Mouse (Mus musculus) myocyte (in vitro differentiated cells): ENCODE measurements around the gene Psmc3ip.

Experiments
- CEBPB ChIP-seq: IDR thresholded peaks from 2 replicates; pipeline ENCODE4 v1.6.1; 2011; ENCODE audit warnings: mild to moderate bottlenecking, moderate library complexity; ENCODE audit not compliant: poor library complexity, insufficient read depth, severe bottlenecking
- E2F4 ChIP-seq: IDR thresholded peaks from one replicate; pipeline ENCODE4 v1.6.1; 2011; ENCODE audit warnings: mild to moderate bottlenecking, control low read depth, moderate library complexity; ENCODE audit not compliant: insufficient read depth
- MAX ChIP-seq: IDR thresholded peaks from one replicate; pipeline ENCODE4 v1.6.1; 2011; ENCODE audit warnings: low read depth, mild to moderate bottlenecking, control low read depth
- MYOD1 ChIP-seq, 3 experiments: IDR thresholded peaks; one replicate each; pipeline ENCODE4 v1.6.1; 2011; ENCODE audit warnings: control low read depth in 2 of 3, low read depth in 2 of 3, mild to moderate bottlenecking in 2 of 3, moderate library complexity in 1 of 3; ENCODE audit not compliant: insufficient read length in 2 of 3, control insufficient read depth in 1 of 3
- MYOG ChIP-seq, 3 experiments: IDR thresholded peaks; one replicate each; pipeline ENCODE4 v1.6.1; 2011; ENCODE audit warnings: control low read depth in 2 of 3, low read depth in 2 of 3, mild to moderate bottlenecking in 2 of 3; ENCODE audit not compliant: insufficient read length in 2 of 3, control insufficient read depth in 1 of 3, insufficient read depth in 1 of 3
- POLR2A ChIP-seq: IDR thresholded peaks from one replicate; pipeline ENCODE4 v1.6.1; 2011; ENCODE audit warnings: low read depth, mild to moderate bottlenecking, control low read depth, moderate library complexity; ENCODE audit not compliant: insufficient read length
- POLR2AphosphoS2 ChIP-seq: IDR thresholded peaks from one replicate; pipeline ENCODE4 v1.6.1; 2011; ENCODE audit warnings: low read depth, control low read depth; ENCODE audit not compliant: insufficient read length
- REST ChIP-seq: IDR thresholded peaks from one replicate; pipeline ENCODE4 v1.6.1; 2011; ENCODE audit warnings: mild to moderate bottlenecking, control low read depth, moderate library complexity; ENCODE audit not compliant: insufficient read depth, insufficient read length
- SRF ChIP-seq: IDR thresholded peaks from one replicate; pipeline ENCODE4 v1.6.1; 2011; ENCODE audit warnings: low read depth; ENCODE audit not compliant: control insufficient read depth, insufficient read length
- TCF12 ChIP-seq: IDR thresholded peaks from one replicate; pipeline ENCODE4 v1.6.1; 2011; ENCODE audit warnings: mild to moderate bottlenecking, control low read depth; ENCODE audit not compliant: poor library complexity, insufficient read depth, severe bottlenecking
- TCF3 ChIP-seq: IDR thresholded peaks from one replicate; pipeline ENCODE4 v1.6.1; 2011; ENCODE audit warnings: low read depth, control low read depth; ENCODE audit not compliant: insufficient read length
- USF1 ChIP-seq: IDR thresholded peaks from one replicate; pipeline ENCODE4 v1.6.1; 2011; ENCODE audit warnings: low read depth, mild to moderate bottlenecking, control low read depth, moderate library complexity

GRCm38 (mm10) chr11:101128996-101129577, 33.9 kb upstream of the Psmc3ip start:
- TF ChIP-seq POLR2A (no peak), SRF (no peak), POLR2AphosphoS2 (no peak), E2F4 (no peak), TCF12 (no peak), MYOD1 (IDR thresholded peaks at IDR 0.05; ENCODE audit: control insufficient read depth in 1 of 3, insufficient read length in 2 of 3, low read depth in 2 of 3) (no peak), MAX (no peak), CEBPB (no peak), MYOG (IDR thresholded peaks at IDR 0.05; ENCODE audit: control insufficient read depth in 1 of 3, insufficient read depth in 1 of 3, insufficient read length in 2 of 3, low read depth in 2 of 3) (no peak), USF1 (no peak), REST (no peak), TCF3 (no peak)
